Mouse (Mus musculus): ENCODE data around the gene Pbx4. TPM values are rescaled to one million over a fixed set of nuclear protein-coding genes. Genes with fewer than 3 reads are reported as not detected.

Gene Pbx4
- polyA plus RNA-seq, 1 experiment, result 9.1 TPM

DNA sequence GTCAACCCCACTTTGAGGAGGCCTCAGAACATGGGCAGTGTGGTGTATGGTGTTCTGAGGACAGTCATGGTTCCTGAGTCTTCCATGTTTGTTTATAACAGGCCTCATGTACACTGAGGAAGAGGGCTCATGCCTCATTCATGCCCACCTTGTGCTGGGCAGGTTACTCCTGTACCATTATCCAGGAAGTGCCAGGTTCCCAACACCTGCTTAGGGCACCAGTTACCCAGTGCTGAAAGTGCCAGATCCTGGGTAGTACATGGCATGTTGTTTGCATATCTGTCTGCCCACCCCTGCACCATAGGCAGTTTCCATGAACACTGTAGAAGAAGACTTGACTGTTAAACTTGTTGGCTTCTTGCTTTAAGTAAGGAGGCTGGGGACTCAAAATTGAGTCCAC lies 30.1 kb upstream of the Pbx4 start:
- peaks cover 95% of the 10 kb centered on the region for H3K36me3 ChIP-seq (ENCODE audit: control insufficient read depth, insufficient read depth, low read length)
- H3K4me3 ChIP-seq (ENCODE audit: low read depth, low read length), result no peak overlapping the region
- H3K27me3 ChIP-seq (ENCODE audit: control insufficient read depth, insufficient read depth, low read length), result no peaks in the 10 kb centered on the region
- H3K27ac ChIP-seq (ENCODE audit: insufficient read depth, low read depth, low read length), result no peak overlapping the region
- TF ChIP-seq CTCF (IDR thresholded peaks at IDR 0.05; ENCODE audit: extremely low read depth, insufficient read length, insufficient replicate concordance, low read depth, low read length), result no peak
- TF ChIP-seq POLR2A (IDR thresholded peaks at IDR 0.05; ENCODE audit: low read depth, low read length), result no peak
- H3K4me1 ChIP-seq (ENCODE audit: control insufficient read depth, insufficient read depth, insufficient read length, low read length), result no peaks in the 10 kb centered on the region

DNA sequence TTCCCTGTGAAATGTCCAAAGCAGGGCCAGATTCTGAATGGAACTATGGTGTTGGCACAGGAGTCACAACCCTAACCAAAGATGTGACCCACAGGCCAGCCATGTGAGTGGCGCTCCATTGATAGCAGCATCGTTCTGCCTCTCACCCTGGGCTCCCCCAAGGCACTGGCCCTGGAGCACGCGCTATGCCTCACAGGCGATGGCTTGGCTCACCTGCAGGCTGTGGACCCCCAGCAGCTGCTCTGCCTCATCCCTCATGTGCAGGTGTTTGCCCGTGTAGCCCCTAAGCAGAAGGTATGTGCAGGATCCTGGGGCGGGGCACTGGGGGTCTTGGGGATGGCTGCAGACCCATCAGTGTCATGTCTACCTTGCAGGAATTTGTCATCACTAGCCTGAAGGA lies 28.9 kb upstream of the Pbx4 start:
- Histone ChIP-seq H3K4me1 (ENCODE audit: control insufficient read depth, insufficient read depth, insufficient read length, low read length) (peaks cover 2% of the 10 kb centered on the region; the same call in 1 of the 2 replicates), H3K27ac (ENCODE audit: insufficient read depth, low read depth, low read length) (no peak overlapping the region), H3K4me3 (ENCODE audit: low read depth, low read length) (no peak overlapping the region), H3K27me3 (ENCODE audit: control insufficient read depth, insufficient read depth, low read length) (no peaks in the 10 kb centered on the region), H3K36me3 (ENCODE audit: control insufficient read depth, insufficient read depth, low read length) (peaks cover 90% of the 10 kb centered on the region)
- 91% methylated on average over 7 of the region's 7 CpGs for WGBS
- TF ChIP-seq POLR2A (IDR thresholded peaks at IDR 0.05; ENCODE audit: low read depth, low read length) (no peak), CTCF (IDR thresholded peaks at IDR 0.05; ENCODE audit: extremely low read depth, insufficient read length, insufficient replicate concordance, low read depth, low read length) (no peak)

DNA sequence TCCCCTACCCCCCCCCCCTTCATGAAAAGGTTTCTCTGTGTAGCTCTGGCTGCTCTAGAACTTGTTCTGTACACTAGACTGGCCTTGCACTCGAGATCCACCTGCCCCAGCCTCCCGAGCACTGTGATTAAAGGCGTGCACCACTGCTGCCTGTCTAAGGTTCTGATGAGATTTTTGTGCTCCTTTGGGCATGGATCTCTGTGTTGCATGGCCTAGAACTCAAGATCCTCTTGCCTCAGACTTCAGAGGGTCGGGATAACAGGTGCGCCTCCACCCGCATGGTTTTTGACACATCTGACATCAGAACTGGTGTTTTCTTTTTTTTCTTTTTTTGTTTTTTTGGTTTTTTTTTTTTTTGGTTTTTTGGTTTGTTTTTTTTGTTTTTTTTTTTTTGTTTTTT lies 27.8 kb upstream of the Pbx4 start:
- Histone ChIP-seq H3K27me3 (ENCODE audit: control insufficient read depth, insufficient read depth, low read length) (no peaks in the 10 kb centered on the region), H3K36me3 (ENCODE audit: control insufficient read depth, insufficient read depth, low read length) (peaks cover 78% of the 10 kb centered on the region), H3K27ac (ENCODE audit: insufficient read depth, low read depth, low read length) (no peak overlapping the region), H3K4me1 (ENCODE audit: control insufficient read depth, insufficient read depth, insufficient read length, low read length) (peaks cover 5% of the 10 kb centered on the region; the same call in 1 of the 2 replicates), H3K4me3 (ENCODE audit: low read depth, low read length) (no peak overlapping the region)
- no peak for TF ChIP-seq CTCF (IDR thresholded peaks at IDR 0.05; ENCODE audit: extremely low read depth, insufficient read length, insufficient replicate concordance, low read depth, low read length)
- no peak for TF ChIP-seq POLR2A (IDR thresholded peaks at IDR 0.05; ENCODE audit: low read depth, low read length)
- WGBS, result 89% methylated on average over 6 of the region's 6 CpGs

DNA sequence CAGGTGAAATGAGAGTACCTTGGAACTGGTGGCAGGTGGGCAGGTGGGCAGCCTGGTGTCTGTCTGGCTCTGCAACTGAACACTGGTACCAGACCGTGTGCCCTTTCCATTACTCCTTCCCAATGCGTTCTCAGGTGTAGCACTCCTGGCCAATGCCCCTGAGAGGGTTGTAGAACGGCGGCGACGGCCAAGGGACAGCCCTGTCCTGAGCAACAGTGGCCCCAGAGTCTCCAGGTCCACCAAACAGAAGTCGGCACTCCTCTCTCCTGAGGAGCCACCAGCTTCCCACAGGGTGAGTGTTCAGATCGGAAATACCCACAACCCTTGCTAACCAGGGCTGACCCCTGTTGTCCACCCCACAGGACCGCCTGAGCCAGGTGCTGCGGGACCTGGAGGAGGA lies 27.2 kb upstream of the Pbx4 start:
- H3K27me3 ChIP-seq (ENCODE audit: control insufficient read depth, insufficient read depth, low read length), result no peaks in the 10 kb centered on the region
- H3K27ac ChIP-seq (ENCODE audit: insufficient read depth, low read depth, low read length), result no peak overlapping the region
- WGBS, result 96% methylated on average over 10 of the region's 10 CpGs
- TF ChIP-seq CTCF (IDR thresholded peaks at IDR 0.05; ENCODE audit: extremely low read depth, insufficient read length, insufficient replicate concordance, low read depth, low read length) (no peak), POLR2A (IDR thresholded peaks at IDR 0.05; ENCODE audit: low read depth, low read length) (no peak)
- H3K36me3 ChIP-seq (ENCODE audit: control insufficient read depth, insufficient read depth, low read length), result peaks cover 73% of the 10 kb centered on the region
- H3K4me3 ChIP-seq (ENCODE audit: low read depth, low read length), result no peak overlapping the region
- peaks cover 5% of the 10 kb centered on the region; the same call in 1 of the 2 replicates for H3K4me1 ChIP-seq (ENCODE audit: control insufficient read depth, insufficient read depth, insufficient read length, low read length)

DNA sequence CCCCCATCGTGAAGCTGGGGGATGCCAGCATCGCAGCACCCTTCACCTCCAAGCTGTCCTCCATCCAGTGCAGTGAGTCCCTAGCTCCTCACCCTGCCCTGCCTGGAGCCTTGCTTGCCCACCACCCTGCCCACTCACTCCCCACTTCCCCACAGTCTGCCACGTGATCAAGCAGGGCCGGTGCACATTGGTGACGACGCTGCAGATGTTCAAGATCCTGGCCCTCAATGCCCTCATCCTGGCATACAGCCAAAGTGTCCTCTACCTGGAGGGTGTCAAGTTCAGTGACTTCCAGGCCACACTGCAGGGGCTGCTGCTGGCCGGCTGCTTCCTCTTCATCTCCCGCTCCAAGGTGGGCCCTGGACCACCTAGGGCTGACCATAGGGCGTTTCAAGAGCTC lies 26.8 kb upstream of the Pbx4 start:
- Histone ChIP-seq H3K4me1 (ENCODE audit: control insufficient read depth, insufficient read depth, insufficient read length, low read length) (peaks cover 5% of the 10 kb centered on the region; the same call in 1 of the 2 replicates), H3K27ac (ENCODE audit: insufficient read depth, low read depth, low read length) (no peak overlapping the region), H3K4me3 (ENCODE audit: low read depth, low read length) (no peak overlapping the region), H3K36me3 (ENCODE audit: control insufficient read depth, insufficient read depth, low read length) (peaks cover 69% of the 10 kb centered on the region), H3K27me3 (ENCODE audit: control insufficient read depth, insufficient read depth, low read length) (no peaks in the 10 kb centered on the region)
- TF ChIP-seq POLR2A (IDR thresholded peaks at IDR 0.05; ENCODE audit: low read depth, low read length), result no peak
- no peak for TF ChIP-seq CTCF (IDR thresholded peaks at IDR 0.05; ENCODE audit: extremely low read depth, insufficient read length, insufficient replicate concordance, low read depth, low read length)
- WGBS, result 85% methylated on average over 9 of the region's 9 CpGs

DNA sequence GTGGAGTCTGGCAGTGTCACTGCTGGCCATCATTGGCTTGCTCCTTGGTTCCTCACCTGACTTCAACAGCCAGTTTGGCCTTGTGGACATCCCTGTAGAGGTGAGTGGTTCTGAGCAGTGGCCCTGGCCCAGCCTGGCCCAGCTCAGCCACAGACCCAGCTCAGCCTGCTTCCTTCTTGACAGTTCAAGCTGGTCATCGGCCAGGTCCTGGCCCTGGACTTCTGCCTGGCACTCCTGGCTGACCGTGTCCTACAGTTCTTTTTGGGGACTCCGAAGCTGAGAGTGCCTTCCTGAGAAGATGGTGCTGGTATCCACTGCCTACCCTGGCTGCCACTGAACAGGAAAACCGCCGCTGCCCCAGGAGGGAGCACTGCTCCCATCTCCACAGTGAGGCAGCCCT lies 25.1 kb upstream of the Pbx4 start:
- no peak overlapping the region for H3K27ac ChIP-seq (ENCODE audit: insufficient read depth, low read depth, low read length)
- no peak overlapping the region for H3K4me3 ChIP-seq (ENCODE audit: low read depth, low read length)
- H3K4me1 ChIP-seq (ENCODE audit: control insufficient read depth, insufficient read depth, insufficient read length, low read length), result peaks cover 5% of the 10 kb centered on the region; the same call in 1 of the 2 replicates
- TF ChIP-seq CTCF (IDR thresholded peaks at IDR 0.05; ENCODE audit: extremely low read depth, insufficient read length, insufficient replicate concordance, low read depth, low read length), result no peak
- no peak for TF ChIP-seq POLR2A (IDR thresholded peaks at IDR 0.05; ENCODE audit: low read depth, low read length)
- 92% methylated on average over 5 of the region's 5 CpGs for WGBS
- peaks cover 65% of the 10 kb centered on the region for H3K36me3 ChIP-seq (ENCODE audit: control insufficient read depth, insufficient read depth, low read length)
- no peaks in the 10 kb centered on the region for H3K27me3 ChIP-seq (ENCODE audit: control insufficient read depth, insufficient read depth, low read length)

DNA sequence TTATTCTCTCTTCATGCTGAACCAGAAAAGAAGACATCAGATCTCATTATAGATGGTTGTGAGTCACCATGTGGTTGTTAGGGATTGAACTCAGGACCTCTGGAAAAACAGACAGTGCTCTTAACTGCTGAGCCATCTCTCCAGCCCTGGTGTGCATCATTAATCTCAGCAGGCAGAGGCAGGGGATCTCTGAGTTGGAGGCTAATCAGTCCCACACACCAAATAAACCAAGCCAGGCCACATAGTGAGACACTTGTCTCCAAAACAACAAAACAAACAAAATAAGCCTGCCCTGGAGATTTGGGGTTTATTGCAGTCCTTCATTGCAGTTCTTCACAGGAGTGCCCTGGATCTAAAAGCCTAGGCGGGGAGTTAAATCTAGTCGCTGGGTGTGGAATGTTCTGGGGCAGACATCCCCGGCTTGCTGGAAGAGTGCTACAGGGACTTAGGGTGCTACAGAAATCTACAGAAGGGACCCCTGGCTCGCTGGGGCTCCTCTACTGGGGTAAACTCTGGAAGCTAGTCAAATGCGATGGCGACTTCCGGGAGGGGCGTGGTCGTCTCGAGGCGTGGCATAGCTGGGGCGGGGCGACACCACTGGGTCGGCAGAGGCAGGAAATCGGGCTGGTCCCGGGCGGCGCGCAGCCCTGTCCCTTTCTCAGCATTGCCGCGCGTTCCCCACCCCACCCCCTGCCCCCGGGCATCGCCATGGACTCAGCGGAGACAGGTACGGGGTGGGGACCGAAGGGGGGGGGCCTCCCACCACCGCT lies 24.0 kb upstream of the Pbx4 start, which contains the start of gene Gmip:
Gmip (plus strand) TSS at position 586 of the 770 bp plus-strand sequence.
- peaks cover 5% of the 10 kb centered on the region; the same call in 1 of the 2 replicates for H3K4me1 ChIP-seq (ENCODE audit: control insufficient read depth, insufficient read depth, insufficient read length, low read length)
- H3K4me3 ChIP-seq (ENCODE audit: low read depth, low read length), result peak within 1 kb of the TSS; percentile 89
- no peaks in the 10 kb centered on the region for H3K27me3 ChIP-seq (ENCODE audit: control insufficient read depth, insufficient read depth, low read length)
- TF ChIP-seq CTCF (IDR thresholded peaks at IDR 0.05; ENCODE audit: extremely low read depth, insufficient read length, insufficient replicate concordance, low read depth, low read length), result no peak
- TF ChIP-seq POLR2A (IDR thresholded peaks at IDR 0.05; ENCODE audit: low read depth, low read length), result peak; percentile 67; the same call in 1 of the 2 replicates
- H3K36me3 ChIP-seq (ENCODE audit: control insufficient read depth, insufficient read depth, low read length), result peaks cover 56% of the 10 kb centered on the region
- WGBS, result 4% methylated on average over 28 of the region's 28 CpGs
- peak within 1 kb of the TSS; percentile 17 for H3K27ac ChIP-seq (ENCODE audit: insufficient read depth, low read depth, low read length)
